Mouse (Mus musculus): ENCODE results near the gene Klk1b3. TPM values are rescaled to one million over a fixed set of nuclear protein-coding genes. Genes with fewer than 3 reads are reported as not detected.
"Not testable (repeated sequence)": the region's sequence is repeated elsewhere in the genome, so short reads cannot be mapped to it uniquely, and the experiment has no call there.

Gene Klk1b3
- polyA plus RNA-seq, 1 experiment from 2014 or later: not detected

- Histone ChIP-seq H3K4me1 (peaks cover 16% of the 10 kb centered on the region), H3K4me3 (no peak overlapping the region), H3K36me3 (no peaks in the 10 kb centered on the region), H3K9ac (no peak overlapping the region), H3K27me3 (replicated peaks) (peaks cover 7% of the 10 kb centered on the region; the same call in 1 of the 2 replicates), H3K9me3 (replicated peaks) (no peaks in the 10 kb centered on the region), H3K4me2 (no peak overlapping the region), H3K27ac (no peak overlapping the region)
- 16% methylated on average over 2 of the region's 2 CpGs for WGBS (ENCODE audit: insufficient replicate concordance)
- no peak for ATAC-seq
Measured at GRCm38 (mm10) chr7:44239913-44240312, 41.9 kb downstream of the Klk1b3 start.

GRCm38 (mm10) chr7:44240712-44241111, 42.7 kb downstream of the Klk1b3 start:
- no peak for ATAC-seq
- H3K27ac ChIP-seq: no peak overlapping the region
- H3K4me2 ChIP-seq: no peak overlapping the region
- no peaks in the 10 kb centered on the region for H3K36me3 ChIP-seq
- 25% methylated on average over 1 of the region's 1 CpGs for whole genome bisulfite sequencing (ENCODE audit: insufficient replicate concordance)
- no peak overlapping the region for H3K9ac ChIP-seq
- H3K27me3 ChIP-seq (replicated peaks): peaks cover 6% of the 10 kb centered on the region; the same call in 1 of the 2 replicates
- no peak overlapping the region for H3K4me3 ChIP-seq
- peaks cover 24% of the 10 kb centered on the region for H3K4me1 ChIP-seq
- no peaks in the 10 kb centered on the region for H3K9me3 ChIP-seq (replicated peaks)

GRCm38 (mm10) chr7:44241163-44241562, 43.2 kb downstream of the Klk1b3 start:
- Histone ChIP-seq H3K27me3 (replicated peaks) (peaks cover 4% of the 10 kb centered on the region; the same call in 1 of the 2 replicates), H3K4me2 (no peak overlapping the region), H3K9ac (no peak overlapping the region), H3K27ac (no peak overlapping the region), H3K36me3 (no peaks in the 10 kb centered on the region), H3K9me3 (replicated peaks) (no peaks in the 10 kb centered on the region), H3K4me3 (no peak overlapping the region), H3K4me1 (peaks cover 25% of the 10 kb centered on the region)
- no peak for ATAC-seq
- 45% methylated on average over 2 of the region's 2 CpGs for WGBS (ENCODE audit: insufficient replicate concordance)

- H3K4me3 ChIP-seq: no peak overlapping the region
- H3K4me1 ChIP-seq: peaks cover 45% of the 10 kb centered on the region
- H3K4me2 ChIP-seq: no peak overlapping the region
- no peaks in the 10 kb centered on the region; the same call in 1 of the 2 replicates for H3K27me3 ChIP-seq (replicated peaks)
- no peak for ATAC-seq
- no peak overlapping the region for H3K9ac ChIP-seq
- WGBS (ENCODE audit: insufficient replicate concordance): 38% methylated on average over 1 of the region's 1 CpGs
- H3K9me3 ChIP-seq (replicated peaks): no peaks in the 10 kb centered on the region
- no peak overlapping the region for H3K27ac ChIP-seq
- H3K36me3 ChIP-seq: peaks cover 14% of the 10 kb centered on the region
Measured at GRCm38 (mm10) chr7:44244080-44244479, 46.1 kb downstream of the Klk1b3 start.

GRCm38 (mm10) chr7:44246055-44246983, 48.3 kb downstream of the Klk1b3 start, which contains the start of the genes 1700028J19Rik and 2410002F23Rik:
Gene 1700028J19Rik, minus strand, starts transcription at chr7:44246695.
Gene 2410002F23Rik, plus strand, starts transcription at chr7:44246722.
- Histone ChIP-seq H3K4me1 (peaks cover 43% of the 10 kb centered on the region), H3K27me3 (replicated peaks) (no peaks in the 10 kb centered on the region; the same call in 1 of the 2 replicates), H3K4me2 (peak within 1 kb of the TSS; percentile 79), H3K27ac (peak within 1 kb of the TSS; percentile 79), H3K9ac (peak within 1 kb of the TSS; percentile 89), H3K36me3 (peaks cover 36% of the 10 kb centered on the region), H3K4me3 (peak within 1 kb of the TSS; percentile 93), H3K9me3 (replicated peaks) (no peaks in the 10 kb centered on the region)
- peak; percentile 83 for ATAC-seq
- under 1% methylated on average over 62 of the region's 62 CpGs for WGBS (ENCODE audit: insufficient replicate concordance)

- peaks cover 43% of the 10 kb centered on the region for H3K4me1 ChIP-seq
- no peaks in the 10 kb centered on the region; the same call in 1 of the 2 replicates for H3K27me3 ChIP-seq (replicated peaks)
- H3K36me3 ChIP-seq: peaks cover 43% of the 10 kb centered on the region
- H3K9ac ChIP-seq: peak overlapping the region; percentile 89
- no peaks in the 10 kb centered on the region for H3K9me3 ChIP-seq (replicated peaks)
- H3K4me2 ChIP-seq: peak overlapping the region; percentile 79
- H3K4me3 ChIP-seq: peak overlapping the region; percentile 93
- H3K27ac ChIP-seq: peak overlapping the region; percentile 79
- WGBS (ENCODE audit: insufficient replicate concordance): 0% methylated on average over 23 of the region's 23 CpGs
- ATAC-seq: peak; percentile 1; the same call in 1 of the 2 replicates
Measured at GRCm38 (mm10) chr7:44246984-44247470, 49.0 kb downstream of the Klk1b3 start.

- Histone ChIP-seq H3K27ac (no peak overlapping the region), H3K9ac (peak overlapping the region; percentile 89), H3K9me3 (replicated peaks) (no peaks in the 10 kb centered on the region), H3K4me1 (peaks cover 43% of the 10 kb centered on the region), H3K4me3 (peak overlapping the region; percentile 93), H3K27me3 (replicated peaks) (no peaks in the 10 kb centered on the region; the same call in 1 of the 2 replicates), H3K36me3 (peaks cover 52% of the 10 kb centered on the region), H3K4me2 (peak overlapping the region; percentile 79)
- no peak for ATAC-seq
- WGBS (ENCODE audit: insufficient replicate concordance): 88% methylated on average over 2 of the region's 2 CpGs
Measured at GRCm38 (mm10) chr7:44247971-44248370, 50.0 kb downstream of the Klk1b3 start.

GRCm38 (mm10) chr7:44249248-44249647, 51.3 kb downstream of the Klk1b3 start:
- H3K36me3 ChIP-seq: peaks cover 64% of the 10 kb centered on the region
- no peak overlapping the region for H3K4me3 ChIP-seq
- H3K4me2 ChIP-seq: peak overlapping the region; percentile 79; the same call in 1 of the 2 replicates
- no peak overlapping the region for H3K27ac ChIP-seq
- WGBS (ENCODE audit: insufficient replicate concordance): 86% methylated on average over 4 of the region's 4 CpGs
- ATAC-seq: no peak
- no peaks in the 10 kb centered on the region for H3K27me3 ChIP-seq (replicated peaks)
- peaks cover 43% of the 10 kb centered on the region for H3K4me1 ChIP-seq
- H3K9me3 ChIP-seq (replicated peaks): no peaks in the 10 kb centered on the region
- no peak overlapping the region for H3K9ac ChIP-seq

- H3K9me3 ChIP-seq (replicated peaks); H3K9ac ChIP-seq; H3K4me2 ChIP-seq; H3K27me3 ChIP-seq (replicated peaks); H3K4me3 ChIP-seq; H3K27ac ChIP-seq; ATAC-seq: not testable (repeated sequence)
- 80% methylated on average over 17 of the region's 17 CpGs for WGBS (ENCODE audit: insufficient replicate concordance)
- H3K4me1 ChIP-seq: peaks cover 31% of the 10 kb centered on the region
- H3K36me3 ChIP-seq: peaks cover 67% of the 10 kb centered on the region
Measured at GRCm38 (mm10) chr7:44250732-44251275, 52.8 kb downstream of the Klk1b3 start.
